Mouse (Mus musculus): ENCODE measurements around the gene Aifm3. TPM values are rescaled to one million over a fixed set of nuclear protein-coding genes. Genes with fewer than 3 reads are reported as not detected.

The Aifm3 gene
- 3.2 and 3.8 TPM in 2 replicates for polyA plus RNA-seq (2014; fragmentation: Nextera tagmentation; extraction: Ambion mirVana)

DNA sequence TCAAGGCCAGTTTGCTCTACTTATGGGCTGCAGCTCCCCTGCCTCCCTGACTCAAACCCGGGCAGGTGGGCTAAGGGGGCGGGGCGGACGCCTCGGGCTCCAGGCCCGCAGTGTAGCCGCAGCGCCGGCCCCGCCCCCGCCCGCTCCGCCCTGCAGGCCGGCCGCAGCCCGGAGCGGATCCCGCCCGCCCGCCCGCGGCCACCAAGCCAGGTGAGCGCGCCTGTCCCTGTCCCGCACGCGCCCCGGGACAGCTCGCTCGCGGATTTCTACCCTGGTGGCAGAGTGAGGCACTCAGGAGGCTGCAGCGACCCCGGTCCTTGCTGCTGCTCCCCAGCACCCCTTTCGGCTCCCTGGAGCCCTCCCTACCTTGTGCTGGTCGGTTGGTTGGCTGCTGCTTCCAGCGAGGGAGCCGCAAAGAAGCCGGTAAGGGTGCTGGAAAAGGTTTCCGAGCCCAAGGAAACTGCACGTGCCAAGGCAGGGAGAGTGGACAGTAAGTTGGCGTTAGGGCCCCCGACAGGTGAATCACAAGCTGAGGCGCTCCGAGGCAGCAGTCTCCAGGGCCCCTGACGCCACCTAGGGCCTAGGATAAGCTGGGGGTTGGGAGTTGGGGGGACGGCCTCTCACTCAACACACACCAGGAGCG lies at the start of gene Aifm3:
Gene Aifm3, plus strand, starts transcription at position 143 of the 643 bp plus-strand sequence.
- Histone ChIP-seq H3K27ac (ENCODE audit: low read depth, low read length) (peak within 1 kb of the TSS; percentile 12; the same call in 1 of the 2 replicates), H3K9me3 (ENCODE audit: control insufficient read depth, low read length) (no peaks in the 10 kb centered on the region), H3K9ac (ENCODE audit: low read length) (peak within 1 kb of the TSS; percentile 62), H3K36me3 (ENCODE audit: control insufficient read depth, insufficient read depth, low read length) (no peaks in the 10 kb centered on the region; the same call in 1 of the 2 replicates), H3K27me3 (ENCODE audit: control insufficient read depth, insufficient read depth, low read length) (peaks cover 5% of the 10 kb centered on the region), H3K4me1 (replicated peaks; ENCODE audit: control insufficient read depth, insufficient read depth, low read length) (peaks cover 4% of the 10 kb centered on the region; the same call in 1 of the 2 replicates), H3K4me3 (ENCODE audit: low read depth, low read length) (peak within 1 kb of the TSS; percentile 40), H3K4me2 (ENCODE audit: low read depth, low read length, severe bottlenecking) (peak within 1 kb of the TSS; percentile 78)
- WGBS, result 2% methylated on average over 44 of the region's 47 CpGs
- ATAC-seq (replicated peaks; ENCODE audit: low FRiP score) (peak; percentile 85), DNase-seq (ENCODE audit: low spot score) (peak; percentile 71)

DNA sequence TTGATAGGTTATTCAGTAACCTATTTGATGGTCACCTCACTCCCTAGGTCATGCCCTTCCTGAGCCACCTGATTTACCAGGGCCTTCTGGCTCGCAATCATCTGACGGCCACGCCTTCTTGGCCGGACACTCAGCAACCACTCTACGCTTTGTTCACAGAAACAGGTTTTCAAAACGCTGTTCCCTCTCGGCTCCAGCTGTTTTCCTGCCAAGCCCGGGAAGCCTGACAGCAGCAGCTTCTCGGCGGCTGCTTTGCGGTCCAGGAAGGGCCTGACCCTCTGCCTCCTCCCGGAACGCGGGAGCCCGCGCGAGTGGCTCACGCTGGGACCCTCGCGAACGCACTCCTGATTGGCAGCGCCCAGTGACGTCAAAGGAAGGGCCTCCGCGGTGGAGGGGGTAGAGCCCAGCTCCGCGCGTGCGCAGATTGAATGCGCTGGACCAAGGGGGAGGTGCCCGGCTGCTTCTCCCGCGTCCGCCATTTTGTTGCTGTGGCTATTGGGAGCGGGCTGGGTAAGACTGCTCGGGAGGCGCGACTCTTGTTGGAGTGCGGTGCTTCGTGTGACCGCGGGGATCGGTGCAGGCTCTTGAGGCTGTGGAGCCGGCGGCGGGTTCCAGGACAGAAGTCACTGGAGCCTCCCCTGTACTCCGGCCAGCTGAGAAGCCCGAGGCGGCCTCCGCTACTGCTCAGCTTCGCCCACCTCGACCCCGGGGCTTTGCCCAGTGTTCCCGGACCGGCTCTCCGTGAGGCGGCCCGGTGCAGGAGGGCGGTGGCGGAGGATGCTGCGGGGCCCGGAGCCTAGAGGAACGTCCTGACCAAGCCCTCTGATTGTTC lies 37.7 kb upstream of the Aifm3 start, which contains the start of gene Crkl:
Gene Crkl, plus strand, starts transcription at position 447 of the 832 bp plus-strand sequence.
- DNase-seq (ENCODE audit: low spot score), result peak; percentile 100
- under 1% methylated on average over 63 of the region's 63 CpGs for WGBS
- H3K4me1 ChIP-seq (replicated peaks; ENCODE audit: control insufficient read depth, insufficient read depth, low read length), result peaks cover 6% of the 10 kb centered on the region
- ATAC-seq (replicated peaks; ENCODE audit: low FRiP score), result peak; percentile 97
- no peaks in the 10 kb centered on the region for H3K9me3 ChIP-seq (ENCODE audit: control insufficient read depth, low read length)
- peak within 1 kb of the TSS; percentile 96 for H3K4me3 ChIP-seq (ENCODE audit: low read depth, low read length)
- H3K27ac ChIP-seq (ENCODE audit: low read depth, low read length), result peak within 1 kb of the TSS; percentile 87
- H3K4me2 ChIP-seq (ENCODE audit: low read depth, low read length, severe bottlenecking), result peak within 1 kb of the TSS; percentile 86
- no peaks in the 10 kb centered on the region for H3K27me3 ChIP-seq (ENCODE audit: control insufficient read depth, insufficient read depth, low read length)
- peak within 1 kb of the TSS; percentile 97 for H3K9ac ChIP-seq (ENCODE audit: low read length)
- H3K36me3 ChIP-seq (ENCODE audit: control insufficient read depth, insufficient read depth, low read length), result peaks cover 6% of the 10 kb centered on the region; the same call in 1 of the 2 replicates

DNA sequence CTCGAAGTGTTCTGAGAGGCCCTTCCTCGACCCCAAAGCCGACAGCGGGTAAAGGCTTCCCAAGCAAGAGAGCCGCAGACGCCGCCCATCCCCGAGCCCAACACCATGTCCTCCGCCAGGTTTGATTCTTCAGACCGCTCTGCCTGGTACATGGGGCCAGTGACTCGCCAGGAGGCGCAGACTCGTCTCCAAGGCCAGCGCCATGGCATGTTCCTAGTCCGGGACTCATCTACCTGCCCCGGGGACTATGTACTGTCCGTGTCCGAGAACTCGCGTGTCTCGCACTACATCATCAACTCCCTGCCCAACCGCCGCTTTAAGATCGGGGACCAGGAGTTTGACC lies 37.1 kb upstream of the Aifm3 start:
- no peaks in the 10 kb centered on the region for H3K9me3 ChIP-seq (ENCODE audit: control insufficient read depth, low read length)
- H3K27ac ChIP-seq (ENCODE audit: low read depth, low read length), result peak overlapping the region; percentile 87
- peak overlapping the region; percentile 97 for H3K9ac ChIP-seq (ENCODE audit: low read length)
- H3K4me1 ChIP-seq (replicated peaks; ENCODE audit: control insufficient read depth, insufficient read depth, low read length), result peaks cover 6% of the 10 kb centered on the region
- DNase-seq (ENCODE audit: low spot score), result no peak
- H3K27me3 ChIP-seq (ENCODE audit: control insufficient read depth, insufficient read depth, low read length), result no peaks in the 10 kb centered on the region
- H3K4me2 ChIP-seq (ENCODE audit: low read depth, low read length, severe bottlenecking), result peak overlapping the region; percentile 86
- H3K36me3 ChIP-seq (ENCODE audit: control insufficient read depth, insufficient read depth, low read length), result peaks cover 9% of the 10 kb centered on the region; the same call in 1 of the 2 replicates
- WGBS, result under 1% methylated on average over 24 of the region's 24 CpGs
- peak overlapping the region; percentile 96 for H3K4me3 ChIP-seq (ENCODE audit: low read depth, low read length)
- ATAC-seq (replicated peaks; ENCODE audit: low FRiP score), result peak; percentile 60

DNA sequence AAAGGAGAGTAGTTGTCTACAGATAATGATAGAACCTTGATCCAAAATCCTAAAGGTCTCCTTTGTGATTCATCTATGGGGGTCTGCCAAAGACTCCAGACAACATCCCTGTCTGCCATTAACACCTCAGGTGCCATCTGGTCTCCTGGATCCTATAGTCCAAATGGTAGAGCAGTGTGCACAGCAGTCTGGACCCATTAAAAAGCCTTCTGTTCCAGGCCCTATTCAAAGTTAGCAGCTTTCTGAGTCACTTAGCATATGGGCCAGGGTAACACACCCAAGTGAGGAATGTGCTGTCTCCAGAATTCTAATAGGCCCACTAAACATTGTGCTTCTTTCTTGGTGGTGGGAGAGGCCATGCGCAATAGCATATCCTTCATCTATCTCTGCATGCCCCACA lies 32.5 kb upstream of the Aifm3 start:
- no peak overlapping the region for H3K4me3 ChIP-seq (ENCODE audit: low read depth, low read length)
- H3K9me3 ChIP-seq (ENCODE audit: control insufficient read depth, low read length), result no peaks in the 10 kb centered on the region
- H3K4me2 ChIP-seq (ENCODE audit: low read depth, low read length, severe bottlenecking), result no peak overlapping the region
- peaks cover 6% of the 10 kb centered on the region for H3K4me1 ChIP-seq (replicated peaks; ENCODE audit: control insufficient read depth, insufficient read depth, low read length)
- 100% methylated on average over 1 of the region's 1 CpGs for WGBS
- no peak overlapping the region for H3K27ac ChIP-seq (ENCODE audit: low read depth, low read length)
- ATAC-seq (replicated peaks; ENCODE audit: low FRiP score), result no peak
- no peak overlapping the region for H3K9ac ChIP-seq (ENCODE audit: low read length)
- H3K36me3 ChIP-seq (ENCODE audit: control insufficient read depth, insufficient read depth, low read length), result peaks cover 9% of the 10 kb centered on the region; the same call in 1 of the 2 replicates
- no peaks in the 10 kb centered on the region for H3K27me3 ChIP-seq (ENCODE audit: control insufficient read depth, insufficient read depth, low read length)
- no peak for DNase-seq (ENCODE audit: low spot score)

DNA sequence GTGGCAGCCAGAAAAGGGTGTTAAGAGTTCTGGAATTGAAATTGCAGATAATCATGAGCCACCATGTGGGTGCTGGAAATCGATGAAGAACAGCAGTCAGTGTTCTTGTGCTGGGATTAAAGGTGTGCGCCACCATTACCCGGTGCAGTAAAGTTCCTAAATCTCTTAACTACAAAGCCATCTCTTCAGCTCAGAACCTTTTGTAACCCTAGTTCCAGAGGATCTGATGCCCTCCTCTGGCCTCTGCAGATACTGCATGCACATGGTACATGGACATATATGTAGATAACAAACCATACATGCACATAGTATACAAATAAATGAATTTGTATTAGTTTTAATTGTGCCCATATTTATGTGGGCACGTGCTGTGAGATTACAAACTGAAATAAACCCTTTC lies 29.2 kb upstream of the Aifm3 start:
- no peak overlapping the region for H3K27ac ChIP-seq (ENCODE audit: low read depth, low read length)
- H3K27me3 ChIP-seq (ENCODE audit: control insufficient read depth, insufficient read depth, low read length), result no peaks in the 10 kb centered on the region
- ATAC-seq (replicated peaks; ENCODE audit: low FRiP score) (no peak), DNase-seq (ENCODE audit: low spot score) (no peak)
- H3K9ac ChIP-seq (ENCODE audit: low read length), result no peak overlapping the region
- no peak overlapping the region for H3K4me3 ChIP-seq (ENCODE audit: low read depth, low read length)
- peaks cover 9% of the 10 kb centered on the region; the same call in 1 of the 2 replicates for H3K36me3 ChIP-seq (ENCODE audit: control insufficient read depth, insufficient read depth, low read length)
- 88% methylated on average over 4 of the region's 4 CpGs for WGBS
- no peak overlapping the region for H3K4me2 ChIP-seq (ENCODE audit: low read depth, low read length, severe bottlenecking)
- no peaks in the 10 kb centered on the region for H3K9me3 ChIP-seq (ENCODE audit: control insufficient read depth, low read length)
- H3K4me1 ChIP-seq (replicated peaks; ENCODE audit: control insufficient read depth, insufficient read depth, low read length), result peaks cover under 1% of the 10 kb centered on the region; the same call in 1 of the 2 replicates

DNA sequence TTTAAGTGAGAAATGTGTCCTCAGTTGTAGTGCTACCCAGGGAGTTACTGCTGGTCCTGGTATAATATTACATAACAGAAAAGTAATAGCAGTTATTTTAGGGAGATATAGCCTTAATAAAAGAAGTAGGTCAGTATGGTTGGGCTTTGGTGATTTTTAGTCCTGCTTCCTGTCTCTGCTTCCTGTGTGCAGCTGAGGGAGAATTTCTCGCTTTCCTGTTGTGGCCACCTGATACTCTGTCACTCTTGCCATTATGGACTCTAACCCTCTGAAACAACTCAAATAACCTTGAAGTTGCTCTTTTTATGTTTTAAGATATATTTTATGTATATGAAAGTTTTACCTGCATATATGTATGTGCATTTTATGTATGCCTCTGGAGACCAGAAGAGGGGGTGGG lies 27.8 kb upstream of the Aifm3 start:
- H3K27me3 ChIP-seq (ENCODE audit: control insufficient read depth, insufficient read depth, low read length), result no peaks in the 10 kb centered on the region
- WGBS, result 93% methylated on average over 1 of the region's 1 CpGs
- peaks cover 5% of the 10 kb centered on the region; the same call in 1 of the 2 replicates for H3K36me3 ChIP-seq (ENCODE audit: control insufficient read depth, insufficient read depth, low read length)
- H3K4me2 ChIP-seq (ENCODE audit: low read depth, low read length, severe bottlenecking), result no peak overlapping the region
- H3K9ac ChIP-seq (ENCODE audit: low read length), result no peak overlapping the region
- no peak overlapping the region for H3K27ac ChIP-seq (ENCODE audit: low read depth, low read length)
- no peaks in the 10 kb centered on the region for H3K4me1 ChIP-seq (replicated peaks; ENCODE audit: control insufficient read depth, insufficient read depth, low read length)
- DNase-seq (ENCODE audit: low spot score) (no peak), ATAC-seq (replicated peaks; ENCODE audit: low FRiP score) (no peak)
- no peak overlapping the region for H3K4me3 ChIP-seq (ENCODE audit: low read depth, low read length)
- no peaks in the 10 kb centered on the region for H3K9me3 ChIP-seq (ENCODE audit: control insufficient read depth, low read length)

DNA sequence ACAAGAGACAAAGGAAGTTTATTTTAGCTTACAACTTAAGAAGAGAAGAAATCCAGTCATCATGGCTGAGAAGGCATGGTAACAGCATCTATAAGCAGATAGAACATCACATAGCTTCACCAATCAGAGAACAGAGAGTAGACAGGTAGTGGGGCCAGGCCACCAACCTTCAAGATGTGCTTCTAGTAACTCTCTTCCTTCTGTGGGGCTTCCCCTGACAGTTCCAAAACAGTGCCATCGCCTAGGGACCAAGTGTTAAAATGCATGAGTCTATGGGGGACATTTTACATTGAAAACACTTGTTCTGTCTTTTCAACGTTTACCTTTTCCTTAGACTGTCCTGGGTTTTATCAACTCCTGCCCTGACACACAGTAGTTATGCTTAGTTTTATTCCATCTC lies 26.2 kb upstream of the Aifm3 start:
- DNase-seq (ENCODE audit: low spot score) (no peak), ATAC-seq (replicated peaks; ENCODE audit: low FRiP score) (no peak)
- Histone ChIP-seq H3K4me1 (replicated peaks; ENCODE audit: control insufficient read depth, insufficient read depth, low read length) (no peaks in the 10 kb centered on the region), H3K27ac (ENCODE audit: low read depth, low read length) (no peak overlapping the region), H3K36me3 (ENCODE audit: control insufficient read depth, insufficient read depth, low read length) (no peaks in the 10 kb centered on the region; the same call in 1 of the 2 replicates), H3K27me3 (ENCODE audit: control insufficient read depth, insufficient read depth, low read length) (no peaks in the 10 kb centered on the region), H3K4me2 (ENCODE audit: low read depth, low read length, severe bottlenecking) (no peak overlapping the region), H3K4me3 (ENCODE audit: low read depth, low read length) (no peak overlapping the region), H3K9ac (ENCODE audit: low read length) (no peak overlapping the region), H3K9me3 (ENCODE audit: control insufficient read depth, low read length) (no peaks in the 10 kb centered on the region)
- 91% methylated on average over 2 of the region's 2 CpGs for WGBS

DNA sequence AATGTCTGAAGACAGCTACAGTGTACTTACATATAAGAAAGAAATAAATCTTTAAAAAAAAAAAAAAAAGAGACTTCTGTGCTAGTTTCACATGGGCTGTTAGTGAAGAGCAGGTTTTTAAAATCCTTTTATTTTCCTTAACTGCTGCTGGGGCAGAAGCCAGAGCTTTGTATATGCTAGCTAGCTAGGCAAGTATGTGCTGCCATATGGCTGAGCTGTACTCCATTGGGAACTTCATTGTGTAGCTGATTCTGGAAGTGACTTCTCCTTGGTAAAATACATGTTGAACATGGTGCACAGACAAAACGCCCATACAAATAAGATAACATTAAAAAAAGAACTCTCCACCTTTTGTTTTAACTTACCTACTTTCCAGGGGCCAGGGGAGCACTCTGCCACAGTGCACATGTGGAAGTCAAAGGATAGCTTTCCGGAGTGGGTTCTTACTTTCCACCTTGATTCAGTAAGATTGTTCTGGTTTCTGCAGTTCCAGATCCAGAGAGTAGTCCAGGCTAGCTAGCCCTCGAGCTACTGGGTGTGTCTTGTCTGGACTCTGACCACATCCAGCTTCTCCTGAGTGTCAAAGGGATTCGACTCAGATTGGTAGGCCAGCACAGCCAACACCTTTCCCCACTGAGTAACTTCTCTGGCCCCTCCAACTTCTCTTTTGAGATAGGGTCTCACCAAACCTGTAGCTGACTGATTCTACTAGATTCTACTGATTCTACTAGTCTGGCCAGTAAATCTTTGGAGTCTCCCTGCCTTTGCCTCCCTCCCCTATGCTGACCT lies 22.3 kb upstream of the Aifm3 start:
- DNase-seq (ENCODE audit: low spot score), result no peak
- peaks cover 2% of the 10 kb centered on the region for H3K36me3 ChIP-seq (ENCODE audit: control insufficient read depth, insufficient read depth, low read length)
- H3K4me3 ChIP-seq (ENCODE audit: low read depth, low read length), result no peak overlapping the region
- no peak overlapping the region for H3K9ac ChIP-seq (ENCODE audit: low read length)
- H3K27ac ChIP-seq (ENCODE audit: low read depth, low read length), result no peak overlapping the region
- 90% methylated on average over 4 of the region's 4 CpGs for WGBS
- no peaks in the 10 kb centered on the region for H3K9me3 ChIP-seq (ENCODE audit: control insufficient read depth, low read length)
- ATAC-seq (replicated peaks; ENCODE audit: low FRiP score), result no peak
- H3K4me2 ChIP-seq (ENCODE audit: low read depth, low read length, severe bottlenecking), result no peak overlapping the region
- H3K4me1 ChIP-seq (replicated peaks; ENCODE audit: control insufficient read depth, insufficient read depth, low read length), result no peaks in the 10 kb centered on the region
- no peaks in the 10 kb centered on the region for H3K27me3 ChIP-seq (ENCODE audit: control insufficient read depth, insufficient read depth, low read length)
